Mouse (Mus musculus): ENCODE measurements around the gene Lpp.

DNA sequence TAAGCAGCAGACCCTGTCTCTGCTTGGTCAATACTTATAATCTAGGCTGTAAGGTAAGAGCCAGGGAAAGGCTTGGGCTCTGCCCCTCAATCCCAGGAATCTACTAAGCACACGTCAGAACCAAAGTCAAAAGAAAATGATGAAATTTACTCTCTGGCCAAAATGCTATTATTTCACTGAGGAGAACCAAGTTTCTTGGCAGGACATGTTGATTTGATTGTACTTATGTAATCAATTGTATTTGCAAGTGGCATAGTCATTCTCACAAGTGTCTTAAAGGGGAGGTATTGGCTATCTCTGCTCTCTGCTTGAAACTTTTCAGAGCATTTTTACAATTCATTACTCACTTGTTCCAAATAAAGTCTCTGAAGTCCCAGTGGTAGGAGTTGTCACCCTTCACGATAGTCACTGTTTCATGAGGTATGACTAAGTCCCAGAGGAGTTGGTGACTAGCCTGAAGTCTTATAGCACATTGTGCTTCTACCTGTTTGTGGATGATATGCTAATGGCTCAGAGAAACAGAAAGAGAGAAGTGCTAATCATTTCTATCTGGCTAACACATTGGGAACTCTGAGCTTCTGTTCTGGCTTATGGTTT lies 435.0 kb downstream of the Lpp start:
- no peak for TF ChIP-seq CTCF (IDR thresholded peaks at IDR 0.05; ENCODE audit: low read depth)
- TF ChIP-seq EP300 (IDR thresholded peaks at IDR 0.05; ENCODE audit: low read depth), result no peak

Measured in liver, postnatal 0 days (tissue).